Mouse (Mus musculus) megakaryocyte, embryonic 14.5 days (primary cell): ENCODE measurements around the gene Trp53i13.

Experiments
- FLI1 ChIP-seq: IDR thresholded peaks from 2 replicates; pipeline ENCODE4 v1.6.1; 2012; ENCODE audit warnings: low read length, inconsistent platforms, mixed read lengths
- GATA1 ChIP-seq: IDR thresholded peaks from 3 replicates; pipeline ENCODE4 v1.6.1; 2012; ENCODE audit warnings: mixed read lengths, low read length, inconsistent platforms, borderline replicate concordance

DNA sequence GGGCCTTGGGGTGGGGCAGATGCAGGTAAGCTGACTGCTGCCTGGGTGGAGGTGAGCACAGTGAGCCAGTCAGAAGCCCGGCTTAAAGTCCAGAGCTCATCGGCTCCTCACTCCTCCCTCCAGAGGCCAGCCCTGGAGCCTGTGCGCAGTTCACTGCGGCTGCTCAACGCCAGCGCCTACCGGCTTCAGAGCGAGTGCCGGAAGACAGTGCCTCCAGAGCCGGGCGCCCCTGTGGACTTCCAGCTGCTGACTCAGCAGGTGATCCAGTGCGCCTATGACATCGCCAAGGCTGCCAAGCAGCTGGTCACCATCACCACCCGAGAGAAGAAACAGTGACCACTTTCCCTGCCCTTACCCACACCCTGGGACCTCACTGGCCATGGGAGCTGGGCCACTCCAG, 9.5 kb downstream of the Trp53i13 start:
- TF ChIP-seq GATA1: no peak
- TF ChIP-seq FLI1: no peak
